Mouse (Mus musculus): ENCODE results near the gene Ocel1. TPM values are rescaled to one million over a fixed set of nuclear protein-coding genes. Genes with fewer than 3 reads are reported as not detected.
A peak's percentile ranks its signal among the peaks of the same experiment; 100 is the strongest.

Ocel1 gene
- polyA plus RNA-seq, 1 experiment from 2014 or later: 3.0 TPM

- H3K27ac ChIP-seq (ENCODE audit: low read depth, low read length): no peak overlapping the region
- ATAC-seq (ENCODE audit: low FRiP score): no peak
- WGBS: 86% methylated on average over 9 of the region's 9 CpGs
- no peaks in the 10 kb centered on the region for H3K9me3 ChIP-seq (ENCODE audit: control insufficient read depth, low read length)
- H3K4me2 ChIP-seq (replicated peaks; ENCODE audit: low read depth, low read length): no peak overlapping the region
- no peak overlapping the region for H3K4me3 ChIP-seq (ENCODE audit: low read depth, low read length)
- H3K36me3 ChIP-seq (ENCODE audit: control insufficient read depth, insufficient read depth, low read length): 0 out of 2 replicates have a peak, but pooled peaks cover 3% of the 10 kb centered on the region
- no peak for DNase-seq (ENCODE audit: low spot score)
- 0 out of 2 replicates have a peak, but pooled peaks cover 7% of the 10 kb centered on the region for H3K4me1 ChIP-seq (replicated peaks; ENCODE audit: control insufficient read depth, insufficient read depth, low read length)
- H3K27me3 ChIP-seq (ENCODE audit: control insufficient read depth, insufficient read depth, low read length): no peaks in the 10 kb centered on the region
- H3K9ac ChIP-seq (ENCODE audit: low read depth, low read length): no peak overlapping the region
These were observed 33.9 kb downstream of the Ocel1 start for GRCm38 (mm10) chr8:71404951-71405351.

- ATAC-seq (ENCODE audit: low FRiP score) (peak; percentile 89), DNase-seq (ENCODE audit: low spot score) (peak; percentile 98)
- H3K9me3 ChIP-seq (ENCODE audit: control insufficient read depth, low read length): no peaks in the 10 kb centered on the region
- peak within 1 kb of the TSS; percentile 79 for H3K9ac ChIP-seq (ENCODE audit: low read depth, low read length)
- peak within 1 kb of the TSS; percentile 86 for H3K4me2 ChIP-seq (replicated peaks; ENCODE audit: low read depth, low read length)
- H3K27me3 ChIP-seq (ENCODE audit: control insufficient read depth, insufficient read depth, low read length): no peaks in the 10 kb centered on the region
- H3K4me3 ChIP-seq (ENCODE audit: low read depth, low read length): peak within 1 kb of the TSS; percentile 64
- 0 out of 2 replicates have a peak, but pooled peaks cover 7% of the 10 kb centered on the region for H3K4me1 ChIP-seq (replicated peaks; ENCODE audit: control insufficient read depth, insufficient read depth, low read length)
- no peak within 1 kb of the TSS for H3K27ac ChIP-seq (ENCODE audit: low read depth, low read length)
- 0 out of 2 replicates have a peak, but pooled peaks cover 3% of the 10 kb centered on the region for H3K36me3 ChIP-seq (ENCODE audit: control insufficient read depth, insufficient read depth, low read length)
- 17% methylated on average over 33 of the region's 33 CpGs for whole genome bisulfite sequencing
These were observed 34.5 kb downstream of the Ocel1 start, which contains the start of gene Ankle1 for GRCm38 (mm10) chr8:71405401-71406098. Ankle1 (plus strand) TSS chr8:71406010.

- Histone ChIP-seq H3K4me3 (ENCODE audit: low read depth, low read length) (peak overlapping the region; percentile 64), H3K9ac (ENCODE audit: low read depth, low read length) (peak overlapping the region; percentile 79), H3K27me3 (ENCODE audit: control insufficient read depth, insufficient read depth, low read length) (no peaks in the 10 kb centered on the region), H3K9me3 (ENCODE audit: control insufficient read depth, low read length) (no peaks in the 10 kb centered on the region), H3K27ac (ENCODE audit: low read depth, low read length) (no peak overlapping the region), H3K4me2 (replicated peaks; ENCODE audit: low read depth, low read length) (peak overlapping the region; percentile 86), H3K36me3 (ENCODE audit: control insufficient read depth, insufficient read depth, low read length) (0 out of 2 replicates have a peak, but pooled peaks cover 3% of the 10 kb centered on the region), H3K4me1 (replicated peaks; ENCODE audit: control insufficient read depth, insufficient read depth, low read length) (0 out of 2 replicates have a peak, but pooled peaks cover 7% of the 10 kb centered on the region)
- DNase-seq (ENCODE audit: low spot score) (peak; percentile 82), ATAC-seq (ENCODE audit: low FRiP score) (peak; percentile 82)
- WGBS: under 1% methylated on average over 55 of the region's 55 CpGs
These were observed 35.3 kb downstream of the Ocel1 start for GRCm38 (mm10) chr8:71406099-71407015.

- no peak overlapping the region for H3K9ac ChIP-seq (ENCODE audit: low read depth, low read length)
- H3K4me1 ChIP-seq (replicated peaks; ENCODE audit: control insufficient read depth, insufficient read depth, low read length): 0 out of 2 replicates have a peak, but pooled peaks cover 7% of the 10 kb centered on the region
- H3K27me3 ChIP-seq (ENCODE audit: control insufficient read depth, insufficient read depth, low read length): no peaks in the 10 kb centered on the region
- H3K4me2 ChIP-seq (replicated peaks; ENCODE audit: low read depth, low read length): no peak overlapping the region
- no peaks in the 10 kb centered on the region for H3K9me3 ChIP-seq (ENCODE audit: control insufficient read depth, low read length)
- H3K4me3 ChIP-seq (ENCODE audit: low read depth, low read length): no peak overlapping the region
- 0 out of 2 replicates have a peak, but pooled peaks cover 3% of the 10 kb centered on the region for H3K36me3 ChIP-seq (ENCODE audit: control insufficient read depth, insufficient read depth, low read length)
- ATAC-seq (ENCODE audit: low FRiP score) (no peak), DNase-seq (ENCODE audit: low spot score) (no peak)
- 92% methylated on average over 14 of the region's 14 CpGs for WGBS
- no peak overlapping the region for H3K27ac ChIP-seq (ENCODE audit: low read depth, low read length)
These were observed 36.3 kb downstream of the Ocel1 start for GRCm38 (mm10) chr8:71407441-71407840.

- Histone ChIP-seq H3K27me3 (ENCODE audit: control insufficient read depth, insufficient read depth, low read length) (no peaks in the 10 kb centered on the region), H3K4me3 (ENCODE audit: low read depth, low read length) (no peak overlapping the region), H3K36me3 (ENCODE audit: control insufficient read depth, insufficient read depth, low read length) (0 out of 2 replicates have a peak, but pooled peaks cover 3% of the 10 kb centered on the region), H3K4me2 (replicated peaks; ENCODE audit: low read depth, low read length) (no peak overlapping the region), H3K27ac (ENCODE audit: low read depth, low read length) (no peak overlapping the region), H3K9me3 (ENCODE audit: control insufficient read depth, low read length) (no peaks in the 10 kb centered on the region), H3K9ac (ENCODE audit: low read depth, low read length) (no peak overlapping the region), H3K4me1 (replicated peaks; ENCODE audit: control insufficient read depth, insufficient read depth, low read length) (0 out of 2 replicates have a peak, but pooled peaks cover 7% of the 10 kb centered on the region)
- no peak for DNase-seq (ENCODE audit: low spot score)
- ATAC-seq (ENCODE audit: low FRiP score): no peak
- 96% methylated on average over 4 of the region's 4 CpGs for WGBS
These were observed 37.1 kb downstream of the Ocel1 start for GRCm38 (mm10) chr8:71408231-71408630.

GRCm38 (mm10) chr8:71411535-71412273 lies 40.6 kb downstream of the Ocel1 start:
- H3K27me3 ChIP-seq (ENCODE audit: control insufficient read depth, insufficient read depth, low read length): no peaks in the 10 kb centered on the region
- H3K4me3 ChIP-seq (ENCODE audit: low read depth, low read length): no peak overlapping the region
- 0 out of 2 replicates have a peak, but pooled peaks cover 2% of the 10 kb centered on the region for H3K4me1 ChIP-seq (replicated peaks; ENCODE audit: control insufficient read depth, insufficient read depth, low read length)
- DNase-seq (ENCODE audit: low spot score): no peak
- 0 out of 2 replicates have a peak, but pooled peaks cover 3% of the 10 kb centered on the region for H3K36me3 ChIP-seq (ENCODE audit: control insufficient read depth, insufficient read depth, low read length)
- H3K9ac ChIP-seq (ENCODE audit: low read depth, low read length): no peak overlapping the region
- ATAC-seq (ENCODE audit: low FRiP score): no peak
- H3K27ac ChIP-seq (ENCODE audit: low read depth, low read length): no peak overlapping the region
- H3K4me2 ChIP-seq (replicated peaks; ENCODE audit: low read depth, low read length): no peak overlapping the region
- no peaks in the 10 kb centered on the region for H3K9me3 ChIP-seq (ENCODE audit: control insufficient read depth, low read length)
- WGBS: 43% methylated on average over 11 of the region's 11 CpGs

GRCm38 (mm10) chr8:71422121-71422520 lies 51.0 kb downstream of the Ocel1 start:
- H3K27ac ChIP-seq (ENCODE audit: low read depth, low read length): no peak overlapping the region
- no peak for ATAC-seq (ENCODE audit: low FRiP score)
- no peak overlapping the region for H3K9ac ChIP-seq (ENCODE audit: low read depth, low read length)
- no peak overlapping the region for H3K4me2 ChIP-seq (replicated peaks; ENCODE audit: low read depth, low read length)
- no peak for DNase-seq (ENCODE audit: low spot score)
- no peaks in the 10 kb centered on the region for H3K27me3 ChIP-seq (ENCODE audit: control insufficient read depth, insufficient read depth, low read length)
- no peaks in the 10 kb centered on the region for H3K9me3 ChIP-seq (ENCODE audit: control insufficient read depth, low read length)
- H3K36me3 ChIP-seq (ENCODE audit: control insufficient read depth, insufficient read depth, low read length): no peaks in the 10 kb centered on the region
- no peak overlapping the region for H3K4me3 ChIP-seq (ENCODE audit: low read depth, low read length)
- H3K4me1 ChIP-seq (replicated peaks; ENCODE audit: control insufficient read depth, insufficient read depth, low read length): no peaks in the 10 kb centered on the region

Data from hindbrain, embryonic 11.5 days (tissue).